Mouse (Mus musculus): ENCODE data around the gene Cobll1. TPM values are rescaled to one million over a fixed set of nuclear protein-coding genes. Genes with fewer than 3 reads are reported as not detected.

The Cobll1 gene
- polyA plus RNA-seq, 1 experiment from 2014 or later: 3.3 TPM

- Histone ChIP-seq H3K4me3 (replicated peaks; ENCODE audit: low read length) (no peak overlapping the region), H3K36me3 (ENCODE audit: control insufficient read depth, insufficient read depth) (no peaks in the 10 kb centered on the region), H3K4me2 (ENCODE audit: low read length) (no peak overlapping the region), H3K9me3 (ENCODE audit: control insufficient read depth, low read length) (no peaks in the 10 kb centered on the region), H3K27ac (ENCODE audit: low read length) (no peak overlapping the region), H3K9ac (replicated peaks; ENCODE audit: low read depth, low read length) (no peak overlapping the region), H3K27me3 (replicated peaks; ENCODE audit: control insufficient read depth, insufficient read depth, low read length) (no peaks in the 10 kb centered on the region), H3K4me1 (replicated peaks; ENCODE audit: control insufficient read depth, insufficient read depth, low read length) (no peaks in the 10 kb centered on the region)
- no peak for ATAC-seq
- 68% methylated on average over 5 of the region's 5 CpGs for WGBS
Observed at GRCm38 (mm10) chr2:65175645-65176044, 63.6 kb downstream of the Cobll1 start.

DNA sequence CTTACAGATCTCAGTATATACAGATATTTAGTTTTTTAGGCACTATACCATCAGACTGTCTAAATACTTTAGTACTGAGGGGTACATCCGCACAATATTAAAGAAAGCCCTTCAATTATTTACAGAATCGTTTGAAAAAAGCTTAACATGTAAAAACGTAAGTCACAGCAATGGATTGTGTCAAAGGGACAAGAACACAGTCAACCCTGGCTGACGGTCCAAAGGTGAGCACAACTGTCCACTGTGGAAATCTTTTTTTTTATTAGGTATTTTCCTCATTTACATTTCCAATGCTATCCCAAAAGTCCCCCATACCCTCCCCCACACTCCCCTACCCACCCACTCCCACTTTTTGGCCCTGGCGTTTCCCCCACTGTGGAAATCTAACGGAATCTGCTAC lies 67.1 kb downstream of the Cobll1 start:
- H3K27ac ChIP-seq (ENCODE audit: low read length): no peak overlapping the region
- H3K36me3 ChIP-seq (ENCODE audit: control insufficient read depth, insufficient read depth): no peaks in the 10 kb centered on the region
- ATAC-seq: no peak
- H3K9me3 ChIP-seq (ENCODE audit: control insufficient read depth, low read length): no peaks in the 10 kb centered on the region
- H3K4me1 ChIP-seq (replicated peaks; ENCODE audit: control insufficient read depth, insufficient read depth, low read length): no peaks in the 10 kb centered on the region
- H3K4me2 ChIP-seq (ENCODE audit: low read length): no peak overlapping the region
- H3K9ac ChIP-seq (replicated peaks; ENCODE audit: low read depth, low read length): no peak overlapping the region
- WGBS: 91% methylated on average over 6 of the region's 6 CpGs
- no peaks in the 10 kb centered on the region for H3K27me3 ChIP-seq (replicated peaks; ENCODE audit: control insufficient read depth, insufficient read depth, low read length)
- H3K4me3 ChIP-seq (replicated peaks; ENCODE audit: low read length): no peak overlapping the region

DNA sequence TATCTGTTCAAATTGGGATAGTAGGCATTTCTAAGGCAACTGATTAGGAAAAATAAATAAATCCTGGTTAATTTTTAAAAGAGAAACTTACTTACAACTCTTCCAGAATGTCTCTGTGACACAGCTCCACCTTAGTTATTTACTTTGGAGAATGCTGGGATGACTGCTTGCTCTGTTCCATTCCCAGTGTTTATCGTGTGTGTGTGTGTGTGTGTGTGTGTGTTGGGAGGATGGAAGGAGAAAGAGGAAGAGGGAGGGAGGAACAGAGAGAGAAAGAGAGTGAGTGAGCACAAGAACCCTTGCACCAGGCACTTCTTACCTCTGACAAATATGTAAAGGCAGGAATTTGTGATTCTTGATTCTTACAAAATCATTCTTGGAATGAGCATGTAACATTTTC lies 67.7 kb downstream of the Cobll1 start:
- H3K9ac ChIP-seq (replicated peaks; ENCODE audit: low read depth, low read length): no peak overlapping the region
- H3K4me3 ChIP-seq (replicated peaks; ENCODE audit: low read length): no peak overlapping the region
- no peaks in the 10 kb centered on the region for H3K36me3 ChIP-seq (ENCODE audit: control insufficient read depth, insufficient read depth)
- no peaks in the 10 kb centered on the region for H3K4me1 ChIP-seq (replicated peaks; ENCODE audit: control insufficient read depth, insufficient read depth, low read length)
- H3K4me2 ChIP-seq (ENCODE audit: low read length): no peak overlapping the region
- WGBS: 100% methylated on average over 1 of the region's 1 CpGs
- ATAC-seq: no peak
- no peak overlapping the region for H3K27ac ChIP-seq (ENCODE audit: low read length)
- H3K9me3 ChIP-seq (ENCODE audit: control insufficient read depth, low read length): no peaks in the 10 kb centered on the region
- H3K27me3 ChIP-seq (replicated peaks; ENCODE audit: control insufficient read depth, insufficient read depth, low read length): no peaks in the 10 kb centered on the region

DNA sequence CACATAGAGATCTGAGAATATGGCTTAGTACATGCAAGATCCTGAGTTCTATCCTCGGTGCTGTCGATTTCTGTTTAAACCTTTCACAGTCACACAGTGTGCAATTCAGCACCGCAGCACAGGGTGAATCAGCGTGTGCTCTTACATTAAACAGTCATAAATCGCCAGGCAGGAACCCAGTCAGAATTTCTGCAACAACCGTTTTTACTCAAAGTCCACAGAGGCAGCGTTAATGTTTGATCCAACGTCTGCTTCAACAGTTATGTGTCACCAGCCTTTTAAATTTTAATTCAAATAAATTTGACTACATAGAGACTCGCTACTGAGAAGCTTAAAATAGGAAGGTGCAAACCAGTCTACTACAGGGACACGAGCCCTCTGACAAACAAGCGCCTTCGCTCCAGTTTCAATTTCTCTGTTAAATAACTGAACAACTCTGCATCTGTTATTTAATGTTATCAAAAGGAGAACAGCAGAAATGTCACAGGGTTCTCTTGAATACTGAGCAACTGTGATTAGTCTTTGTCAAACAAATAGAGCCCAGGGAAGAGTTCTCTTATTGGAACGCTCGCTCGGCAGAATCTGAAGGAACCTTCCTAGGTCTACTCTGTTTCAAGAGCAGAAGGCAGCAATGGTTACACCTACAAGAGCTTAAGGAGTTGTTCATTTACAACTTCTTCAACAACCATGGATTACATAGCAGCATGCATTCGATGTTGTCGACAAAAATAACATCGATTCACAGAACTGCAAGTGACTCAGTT lies 68.3 kb downstream of the Cobll1 start:
- H3K27me3 ChIP-seq (replicated peaks; ENCODE audit: control insufficient read depth, insufficient read depth, low read length): no peaks in the 10 kb centered on the region
- no peak for ATAC-seq
- H3K9me3 ChIP-seq (ENCODE audit: control insufficient read depth, low read length): no peaks in the 10 kb centered on the region

DNA sequence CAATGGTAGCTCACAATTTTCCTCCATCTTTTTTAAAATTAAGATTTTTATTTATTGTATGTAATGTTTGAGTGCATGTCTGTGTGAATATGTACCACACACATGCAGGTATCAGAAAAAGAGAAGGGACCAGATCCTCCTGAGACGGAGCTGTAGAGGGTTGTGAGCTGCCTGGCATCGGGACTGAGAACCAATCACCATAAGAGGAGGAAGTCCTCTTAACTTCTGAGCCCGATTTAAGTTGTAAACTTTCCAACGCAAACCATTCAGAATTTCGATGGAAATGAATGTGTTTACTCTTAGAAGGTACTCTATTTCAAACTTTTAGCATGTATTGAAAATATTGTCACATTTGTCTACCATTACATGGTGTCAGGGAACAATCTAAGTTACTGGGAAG lies 68.9 kb downstream of the Cobll1 start:
- Histone ChIP-seq H3K27me3 (replicated peaks; ENCODE audit: control insufficient read depth, insufficient read depth, low read length) (no peaks in the 10 kb centered on the region), H3K4me3 (replicated peaks; ENCODE audit: low read length) (no peak overlapping the region), H3K9ac (replicated peaks; ENCODE audit: low read depth, low read length) (no peak overlapping the region), H3K27ac (ENCODE audit: low read length) (no peak overlapping the region), H3K36me3 (ENCODE audit: control insufficient read depth, insufficient read depth) (no peaks in the 10 kb centered on the region), H3K4me1 (replicated peaks; ENCODE audit: control insufficient read depth, insufficient read depth, low read length) (no peaks in the 10 kb centered on the region), H3K4me2 (ENCODE audit: low read length) (no peak overlapping the region), H3K9me3 (ENCODE audit: control insufficient read depth, low read length) (no peaks in the 10 kb centered on the region)
- 94% methylated on average over 5 of the region's 5 CpGs for WGBS
- ATAC-seq: no peak

More for the DNA sequence above, 68.3 kb downstream of the Cobll1 start:
- 90% methylated on average over 18 of the region's 18 CpGs for WGBS
- H3K9ac ChIP-seq (replicated peaks; ENCODE audit: low read depth, low read length): no peak overlapping the region
- H3K36me3 ChIP-seq (ENCODE audit: control insufficient read depth, insufficient read depth): no peaks in the 10 kb centered on the region
- H3K4me3 ChIP-seq (replicated peaks; ENCODE audit: low read length): no peak overlapping the region
- no peaks in the 10 kb centered on the region for H3K4me1 ChIP-seq (replicated peaks; ENCODE audit: control insufficient read depth, insufficient read depth, low read length)
- no peak overlapping the region for H3K4me2 ChIP-seq (ENCODE audit: low read length)
- no peak overlapping the region for H3K27ac ChIP-seq (ENCODE audit: low read length)

- Histone ChIP-seq H3K27ac (ENCODE audit: low read length) (no peak overlapping the region), H3K4me3 (replicated peaks; ENCODE audit: low read length) (no peak overlapping the region), H3K9ac (replicated peaks; ENCODE audit: low read depth, low read length) (no peak overlapping the region), H3K9me3 (ENCODE audit: control insufficient read depth, low read length) (no peaks in the 10 kb centered on the region), H3K27me3 (replicated peaks; ENCODE audit: control insufficient read depth, insufficient read depth, low read length) (no peaks in the 10 kb centered on the region), H3K4me2 (ENCODE audit: low read length) (no peak overlapping the region), H3K36me3 (ENCODE audit: control insufficient read depth, insufficient read depth) (no peaks in the 10 kb centered on the region), H3K4me1 (replicated peaks; ENCODE audit: control insufficient read depth, insufficient read depth, low read length) (no peaks in the 10 kb centered on the region)
- WGBS: 96% methylated on average over 4 of the region's 4 CpGs
- ATAC-seq: no peak
Observed at GRCm38 (mm10) chr2:65163990-65164389, 75.2 kb downstream of the Cobll1 start.

GRCm38 (mm10) chr2:65162625-65163024 lies 76.6 kb downstream of the Cobll1 start:
- H3K36me3 ChIP-seq (ENCODE audit: control insufficient read depth, insufficient read depth): no peaks in the 10 kb centered on the region
- no peaks in the 10 kb centered on the region for H3K27me3 ChIP-seq (replicated peaks; ENCODE audit: control insufficient read depth, insufficient read depth, low read length)
- no peak for ATAC-seq
- no peak overlapping the region for H3K4me3 ChIP-seq (replicated peaks; ENCODE audit: low read length)
- 90% methylated on average over 5 of the region's 5 CpGs for WGBS
- no peaks in the 10 kb centered on the region for H3K9me3 ChIP-seq (ENCODE audit: control insufficient read depth, low read length)
- H3K27ac ChIP-seq (ENCODE audit: low read length): no peak overlapping the region
- H3K9ac ChIP-seq (replicated peaks; ENCODE audit: low read depth, low read length): no peak overlapping the region
- H3K4me1 ChIP-seq (replicated peaks; ENCODE audit: control insufficient read depth, insufficient read depth, low read length): no peaks in the 10 kb centered on the region
- no peak overlapping the region for H3K4me2 ChIP-seq (ENCODE audit: low read length)

DNA sequence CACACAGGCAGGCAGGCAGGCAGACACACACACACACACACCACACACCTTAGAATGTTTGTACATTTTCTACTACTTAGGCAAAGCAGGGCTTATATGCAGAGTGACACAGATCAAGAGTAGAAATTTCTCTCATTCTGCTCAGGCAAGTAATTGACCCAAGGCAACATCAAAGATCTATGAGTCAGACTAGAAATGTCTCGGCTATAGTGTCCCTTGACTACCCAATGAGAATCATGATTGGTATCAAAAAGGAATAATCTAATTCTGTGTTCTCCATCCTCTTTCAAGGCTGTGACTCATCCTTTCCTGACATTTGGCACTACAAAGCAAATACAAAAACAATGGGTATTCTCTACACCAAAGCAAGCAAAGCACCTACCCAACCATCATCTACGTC lies 77.5 kb downstream of the Cobll1 start:
- no peak for ATAC-seq
- Histone ChIP-seq H3K36me3 (ENCODE audit: control insufficient read depth, insufficient read depth) (no peaks in the 10 kb centered on the region), H3K4me3 (replicated peaks; ENCODE audit: low read length) (no peak overlapping the region), H3K9ac (replicated peaks; ENCODE audit: low read depth, low read length) (no peak overlapping the region), H3K27ac (ENCODE audit: low read length) (no peak overlapping the region), H3K4me1 (replicated peaks; ENCODE audit: control insufficient read depth, insufficient read depth, low read length) (no peaks in the 10 kb centered on the region), H3K9me3 (ENCODE audit: control insufficient read depth, low read length) (no peaks in the 10 kb centered on the region), H3K4me2 (ENCODE audit: low read length) (no peak overlapping the region), H3K27me3 (replicated peaks; ENCODE audit: control insufficient read depth, insufficient read depth, low read length) (no peaks in the 10 kb centered on the region)
- WGBS: 89% methylated on average over 2 of the region's 2 CpGs

GRCm38 (mm10) chr2:65157981-65158651 lies 81.1 kb downstream of the Cobll1 start:
- Histone ChIP-seq H3K27ac (ENCODE audit: low read length) (no peak overlapping the region), H3K4me1 (replicated peaks; ENCODE audit: control insufficient read depth, insufficient read depth, low read length) (no peaks in the 10 kb centered on the region), H3K4me2 (ENCODE audit: low read length) (no peak overlapping the region), H3K4me3 (replicated peaks; ENCODE audit: low read length) (no peak overlapping the region), H3K9me3 (ENCODE audit: control insufficient read depth, low read length) (no peaks in the 10 kb centered on the region), H3K36me3 (ENCODE audit: control insufficient read depth, insufficient read depth) (no peaks in the 10 kb centered on the region), H3K27me3 (replicated peaks; ENCODE audit: control insufficient read depth, insufficient read depth, low read length) (no peaks in the 10 kb centered on the region), H3K9ac (replicated peaks; ENCODE audit: low read depth, low read length) (no peak overlapping the region)
- no peak for ATAC-seq
- WGBS: 84% methylated on average over 5 of the region's 5 CpGs
